Comparison of ENCODE assay signal across 19 mouse cellular contexts in the genomic region with DNA sequence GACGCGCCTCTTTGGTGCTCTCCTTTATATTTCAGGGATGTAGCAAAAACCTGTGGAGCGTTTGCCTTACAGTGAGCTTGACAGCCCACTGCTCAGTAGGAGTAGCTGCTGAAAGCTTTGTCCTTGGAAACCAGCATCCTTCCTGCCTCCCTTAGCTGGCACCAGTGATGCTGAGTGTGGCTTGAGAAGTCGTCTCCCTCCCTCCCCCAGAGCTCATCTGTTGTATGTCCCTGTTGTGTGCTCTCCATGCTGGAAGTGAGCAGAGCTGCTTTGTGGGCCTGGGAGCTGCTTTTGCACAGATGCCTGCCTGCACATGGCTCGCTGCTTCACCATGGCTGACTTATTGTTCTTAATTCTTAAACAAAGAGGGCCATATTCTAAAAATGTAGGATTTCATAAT.
DNase-seq lines count a peak whose midpoint lies in the region.
"Had no signal": no experiment of that assay in that cellular context is flagged by ENCODE, and none has a peak within 500 bp of the region (broad histone marks: within the 10 kb centered on the region; RNA-seq: fewer than 3 reads in every experiment).

No protein-coding gene starts in this region.

- peak; percentile 33 to 41 for DNase-seq in frontal cortex, postnatal 36 days (ENCODE audit: low spot score in 2 of 2)
- no peak for DNase-seq in frontal cortex, postnatal 14 days (ENCODE audit: low spot score in 2 of 2)
- DNase-seq in layer of hippocampus, adult 9-11 months = peak; percentile 63
- DNase-seq in layer of hippocampus, adult 9-10 months (ENCODE audit: low spot score) = no peak
- DNase-seq in right cerebral cortex, adult 2 months (ENCODE audit: low spot score in 2 of 2) = peak; percentile 31 to 37
- DNase-seq in right cerebral cortex, postnatal 4 days = no peak
- peak; percentile 55 for DNase-seq in telencephalon, adult 2 months (ENCODE audit: low read depth, low spot score)
- no peak for DNase-seq in neural tube, embryonic 10.5 days (ENCODE audit: extremely low spot score, low spot score)
- DNase-seq: adrenal gland, adult 2 months; adrenal gland, postnatal 36 days; cerebellum, adult 8-10 months; cerebellum, postnatal 36 days; gastrocnemius, postnatal 25 days; kidney, adult 8-10 months; kidney, postnatal 4 days; liver, embryonic 13.5 days; lung, adult 18-20 months; lung, postnatal 4 days; thymus, postnatal 14 days had no signal

Comparison
In these comparisons a context has a peak if more than half of its experiments do, and no peak if none do; other contexts are left out.
1. DNase-seq: peak in frontal cortex, postnatal 36 days (2 of 2), layer of hippocampus, adult 9-11 months (single experiment), right cerebral cortex, adult 2 months (2 of 2) and telencephalon, adult 2 months (single experiment); none in frontal cortex, postnatal 14 days (0 of 2), layer of hippocampus, adult 9-10 months (single experiment), right cerebral cortex, postnatal 4 days (single experiment) and neural tube, embryonic 10.5 days (single experiment).